Mouse (Mus musculus) stomach, embryonic 14.5 days (tissue): ENCODE data around the gene Zkscan14. TPM values are rescaled to one million over a fixed set of nuclear protein-coding genes. Genes with fewer than 3 reads are reported as not detected.

Experiments used
- ATAC-seq: fragments of 200-750 bp; cut with Nextera tagmentation; 2 replicates; pipeline ENCODE4 v1.8.0; 2017; ENCODE audit warnings: low read depth, moderate TSS enrichment; ENCODE audit not compliant: insufficient number of reproducible peaks, insufficient read depth, low FRiP score
- H3K27ac ChIP-seq: fragments of 300-500 bp; sonication (generic); 2 replicates; pipeline ENCODE4 v1.5.1; 2014; ENCODE audit warnings: mild to moderate bottlenecking, low read length, moderate library complexity, mixed read lengths
- H3K27me3 ChIP-seq: fragments of 300-500 bp; sonication (generic); 2 replicates; pipeline ENCODE4 v1.6.1; 2014; ENCODE audit warnings: low read length, control low read depth, mixed read lengths; ENCODE audit not compliant: control insufficient read depth, insufficient read depth
- H3K36me3 ChIP-seq: fragments of 300-500 bp; sonication (generic); 2 replicates; pipeline ENCODE4 v1.6.1; 2014; ENCODE audit warnings: mild to moderate bottlenecking, control low read depth, low read length, moderate library complexity, mixed read lengths; ENCODE audit not compliant: control insufficient read depth, insufficient read depth
- H3K4me1 ChIP-seq: fragments of 300-500 bp; sonication (generic); 2 replicates; pipeline ENCODE4 v1.6.1; 2014; ENCODE audit warnings: low read length, control low read depth, mixed read lengths; ENCODE audit not compliant: control insufficient read depth, insufficient read depth
- H3K4me2 ChIP-seq: fragments of 300-500 bp; sonication (generic); replicated peaks from 2 replicates; pipeline ENCODE4 v1.6.1; 2014; ENCODE audit warnings: low read depth, low read length, control low read depth
- H3K4me3 ChIP-seq: fragments of 300-500 bp; sonication (generic); 2 replicates; pipeline ENCODE4 v1.5.1; 2014; ENCODE audit warnings: low read depth, low read length, control low read depth
- H3K9ac ChIP-seq: fragments of 300-500 bp; sonication (generic); replicated peaks from 2 replicates; pipeline ENCODE4 v1.6.1; 2014; ENCODE audit warnings: low read depth, mild to moderate bottlenecking, control low read depth, low read length, moderate library complexity, mixed read lengths
- H3K9me3 ChIP-seq: fragments of 300-500 bp; sonication (generic); 2 replicates; pipeline ENCODE4 v1.6.1; 2016; ENCODE audit warnings: low read depth, low read length, control low read depth; ENCODE audit not compliant: control insufficient read depth
- WGBS: fragments of 180-500 bp; shearing (Covaris S2); extraction: QIAGEN DNeasy Blood & Tissue Kit; methylation state at CpG from one replicate; pipeline ENCODE4 v1.1.7; 2014; 5-methylcytosine and 5-hydroxymethylcytosine counted together
- polyA plus RNA-seq: library from polyadenylated mRNA; unstranded; fragments of >200 nt; fragmentation: Nextera tagmentation; extraction: Ambion mirVana; gene quantifications from 2 replicates; pipeline ENCODE4 v1.2.1, GENCODE M21; 2014

Zkscan14 gene
- polyA plus RNA-seq, 1 experiment from 2014 or later = 9.6 TPM

- H3K36me3 ChIP-seq = peaks cover 19% of the 10 kb centered on the region; the same call in 1 of the 2 replicates
- H3K4me2 ChIP-seq = no peak overlapping the region
- H3K27me3 ChIP-seq = no peaks in the 10 kb centered on the region
- no peak overlapping the region for H3K9ac ChIP-seq
- 82% methylated on average over 15 of the region's 15 CpGs for WGBS
- H3K27ac ChIP-seq = no peak overlapping the region
- no peaks in the 10 kb centered on the region for H3K9me3 ChIP-seq
- no peak for ATAC-seq
- H3K4me3 ChIP-seq = no peak overlapping the region
- peaks cover 11% of the 10 kb centered on the region; the same call in 1 of the 2 replicates for H3K4me1 ChIP-seq
These were observed 36.5 kb downstream of the Zkscan14 start for GRCm38 (mm10) chr5:145165184-145165583.

DNA sequence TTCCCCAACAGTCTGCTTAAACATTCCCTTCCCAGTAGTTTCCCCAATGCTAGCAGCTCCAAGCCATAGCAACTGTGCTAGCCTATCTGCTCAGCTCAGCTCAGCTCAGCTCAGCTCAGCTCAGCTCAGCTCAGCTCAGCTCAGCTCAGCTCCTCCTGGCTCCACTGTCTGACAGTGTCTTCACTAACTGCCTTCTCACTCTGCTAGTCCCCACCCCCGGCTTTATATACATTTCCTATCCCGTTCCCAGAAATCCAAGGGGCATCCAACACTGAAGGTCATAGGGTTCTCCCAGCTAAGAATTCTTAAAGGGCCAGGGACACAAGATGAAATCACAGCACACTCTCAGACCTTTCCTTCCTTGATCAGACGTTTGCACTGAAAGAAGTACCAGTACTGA is 37.0 kb downstream of the Zkscan14 start:
- Histone ChIP-seq H3K4me1 (peaks cover 11% of the 10 kb centered on the region; the same call in 1 of the 2 replicates), H3K27me3 (no peaks in the 10 kb centered on the region), H3K4me3 (no peak overlapping the region), H3K9me3 (no peaks in the 10 kb centered on the region), H3K36me3 (peaks cover 18% of the 10 kb centered on the region), H3K4me2 (no peak overlapping the region), H3K9ac (no peak overlapping the region), H3K27ac (no peak overlapping the region)
- WGBS = 51% methylated on average over 3 of the region's 3 CpGs
- ATAC-seq = no peak

- Histone ChIP-seq H3K27ac (no peak overlapping the region), H3K27me3 (no peaks in the 10 kb centered on the region), H3K4me1 (no peaks in the 10 kb centered on the region), H3K4me2 (no peak overlapping the region), H3K4me3 (no peak overlapping the region), H3K36me3 (peaks cover 33% of the 10 kb centered on the region), H3K9me3 (no peaks in the 10 kb centered on the region), H3K9ac (no peak overlapping the region)
- 94% methylated on average over 14 of the region's 14 CpGs for WGBS
- ATAC-seq = no peak
These were observed 40.3 kb downstream of the Zkscan14 start for GRCm38 (mm10) chr5:145161361-145161760.

DNA sequence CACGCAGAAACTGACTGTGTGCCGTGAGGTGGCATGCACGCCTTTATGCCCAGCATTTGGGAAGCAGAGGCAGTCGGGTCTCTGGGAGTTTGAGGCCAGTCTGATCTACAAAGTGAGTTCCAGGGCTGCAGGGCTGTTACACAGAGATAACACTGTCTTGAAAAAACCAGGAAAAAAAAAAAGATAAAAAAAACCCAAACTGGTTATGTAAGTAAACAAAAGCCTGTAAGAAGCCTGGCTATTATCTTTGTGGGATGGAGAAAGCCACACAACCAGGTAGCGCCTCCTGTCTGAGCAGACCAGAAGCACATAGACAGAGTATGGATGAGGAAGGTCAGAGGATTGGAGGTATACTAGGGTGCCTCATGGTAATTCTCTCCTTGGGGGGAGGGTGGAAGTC is 49.0 kb downstream of the Zkscan14 start:
- 91% methylated on average over 5 of the region's 5 CpGs for WGBS
- no peaks in the 10 kb centered on the region for H3K9me3 ChIP-seq
- H3K27me3 ChIP-seq = no peaks in the 10 kb centered on the region
- ATAC-seq = no peak
- no peak overlapping the region for H3K27ac ChIP-seq
- H3K36me3 ChIP-seq = peaks cover 51% of the 10 kb centered on the region
- no peaks in the 10 kb centered on the region for H3K4me1 ChIP-seq
- H3K9ac ChIP-seq = no peak overlapping the region
- no peak overlapping the region for H3K4me3 ChIP-seq
- no peak overlapping the region for H3K4me2 ChIP-seq

DNA sequence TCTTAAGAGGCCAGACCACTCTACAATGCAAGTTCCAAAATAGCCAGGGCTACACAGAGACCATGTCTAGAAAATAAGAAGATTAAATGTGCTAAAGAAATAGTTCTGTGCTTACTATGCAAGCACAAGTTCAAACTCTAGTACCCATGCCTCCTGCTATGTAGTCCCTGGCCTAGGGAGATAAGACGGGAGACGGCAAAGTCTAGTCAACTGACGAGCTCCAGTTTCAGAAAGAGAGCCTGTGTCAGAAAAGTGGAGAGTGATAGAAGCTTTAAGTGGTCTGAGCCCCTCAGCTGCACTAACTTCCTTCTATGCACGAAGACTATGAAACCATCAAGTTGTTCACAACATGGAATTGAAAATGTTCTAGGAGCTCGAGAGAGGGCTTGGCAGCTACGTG is 52.4 kb downstream of the Zkscan14 start:
- H3K4me2 ChIP-seq = no peak overlapping the region
- WGBS = 90% methylated on average over 6 of the region's 6 CpGs
- no peak for ATAC-seq
- H3K27ac ChIP-seq = no peak overlapping the region
- H3K27me3 ChIP-seq = no peaks in the 10 kb centered on the region
- no peak overlapping the region for H3K9ac ChIP-seq
- no peaks in the 10 kb centered on the region for H3K9me3 ChIP-seq
- no peak overlapping the region for H3K4me3 ChIP-seq
- no peaks in the 10 kb centered on the region for H3K4me1 ChIP-seq
- H3K36me3 ChIP-seq = peaks cover 64% of the 10 kb centered on the region

DNA sequence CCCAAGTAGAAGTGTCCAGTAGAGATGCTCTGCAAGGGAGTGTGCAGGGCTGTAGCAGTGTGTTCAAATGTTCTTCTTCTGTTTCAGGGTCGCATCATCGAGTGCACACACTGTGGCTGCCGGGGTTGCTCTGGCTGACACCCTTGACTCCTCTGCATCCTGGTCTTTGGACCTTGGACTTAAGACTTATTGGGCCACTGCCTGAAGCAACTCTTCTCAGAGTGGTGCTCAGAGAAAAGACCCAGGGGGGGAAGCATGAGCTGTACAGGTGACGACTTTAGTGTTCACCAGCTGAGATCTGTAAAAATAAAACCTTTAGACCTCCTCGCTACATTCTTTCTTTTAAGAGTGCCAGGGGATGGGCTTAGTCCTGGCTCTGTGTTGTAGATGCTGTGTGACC is 53.9 kb downstream of the Zkscan14 start:
- WGBS = 91% methylated on average over 5 of the region's 5 CpGs
- Histone ChIP-seq H3K36me3 (peaks cover 67% of the 10 kb centered on the region), H3K27ac (no peak overlapping the region), H3K9me3 (no peaks in the 10 kb centered on the region), H3K4me1 (no peaks in the 10 kb centered on the region), H3K27me3 (no peaks in the 10 kb centered on the region), H3K4me2 (no peak overlapping the region), H3K4me3 (no peak overlapping the region), H3K9ac (no peak overlapping the region)
- no peak for ATAC-seq

Other genes starting within 250 kb of the Zkscan14 start
- gene Smurf1, start 236.0 kb downstream of the Zkscan14 start, polyA plus RNA-seq = 15.6 and 21.7 TPM in 2 replicates
- gene Gm4871, start 169.1 kb downstream of the Zkscan14 start, polyA plus RNA-seq = not detected in 2 replicates
- not detected in 2 replicates for gene 1700018F24Rik, start 158.9 kb downstream of the Zkscan14 start, polyA plus RNA-seq
- 150 and 152 TPM in 2 replicates for gene Arpc1a, start 118.0 kb downstream of the Zkscan14 start, polyA plus RNA-seq
- not detected in 2 replicates for gene Kpna7, start 117.8 kb downstream of the Zkscan14 start, polyA plus RNA-seq
- 144 and 163 TPM in 2 replicates for gene Arpc1b, start 87.7 kb downstream of the Zkscan14 start, polyA plus RNA-seq
- 102 and 111 TPM in 2 replicates for gene Pdap1, start 61.6 kb downstream of the Zkscan14 start, polyA plus RNA-seq
- gene Bud31, start 61.5 kb downstream of the Zkscan14 start, polyA plus RNA-seq = 186 and 191 TPM in 2 replicates
- gene Ptcd1, start 34.8 kb downstream of the Zkscan14 start, polyA plus RNA-seq = 11.4 and 12.1 TPM in 2 replicates
- gene Cpsf4, start 34.7 kb downstream of the Zkscan14 start, polyA plus RNA-seq = 26.4 and 28.2 TPM in 2 replicates
- gene Atp5j2, start 9.8 kb downstream of the Zkscan14 start, polyA plus RNA-seq = 576 and 654 TPM in 2 replicates
- 13.6 and 13.9 TPM in 2 replicates for gene Zkscan5, start 2.7 kb upstream of the Zkscan14 start, polyA plus RNA-seq
- 39.8 and 42.0 TPM in 2 replicates for gene Zfp655, start 29.8 kb upstream of the Zkscan14 start, polyA plus RNA-seq
- gene Zscan25, start 78.6 kb upstream of the Zkscan14 start, polyA plus RNA-seq = 0.80 and 1.6 TPM in 2 replicates
- not detected in 2 replicates for gene Cyp3a57, start 143.4 kb upstream of the Zkscan14 start, polyA plus RNA-seq